Mouse (Mus musculus) olfactory bulb, adult 2 months (tissue): Measurements from ENCODE around the gene Gm20671. TPM values are rescaled to one million over a fixed set of nuclear protein-coding genes. Genes with fewer than 3 reads are reported as not detected.

Experiments
- H3K27ac ChIP-seq: fragments of 200-500 bp; 2 replicates; pipeline ENCODE4 v1.5.1; 2012; ENCODE audit warnings: low read depth, low read length; ENCODE audit not compliant: insufficient read depth
- H3K4me1 ChIP-seq: fragments of 200-500 bp; 2 replicates; pipeline ENCODE4 v1.6.1; 2012; ENCODE audit warnings: low read length; ENCODE audit not compliant: control insufficient read depth, insufficient read depth
- H3K4me3 ChIP-seq: fragments of 200-500 bp; 2 replicates; pipeline ENCODE4 v1.5.1; 2012; ENCODE audit warnings: mild to moderate bottlenecking, low read depth, low read length, moderate library complexity; ENCODE audit not compliant: insufficient read depth
- CTCF ChIP-seq: fragments of 200-500 bp; IDR thresholded peaks from 2 replicates; pipeline ENCODE4 v1.5.1; 2012; ENCODE audit warnings: low read depth, mild to moderate bottlenecking, low read length, moderate library complexity; ENCODE audit not compliant: insufficient read depth
- POLR2A ChIP-seq: fragments of 200-500 bp; IDR thresholded peaks from 2 replicates; pipeline ENCODE4 v1.6.1; 2012; ENCODE audit warnings: mild to moderate bottlenecking, low read depth, low read length, moderate library complexity; ENCODE audit not compliant: insufficient read depth
- WGBS: fragments of 180-500 bp; shearing (Covaris S2); methylation state at CpG from one replicate; pipeline ENCODE4 v1.1.7; 2018; 5-methylcytosine and 5-hydroxymethylcytosine counted together
- polyA plus RNA-seq: library from polyadenylated mRNA; stranded (reverse); fragments of >200 nt; gene quantifications from 2 replicates; pipeline ENCODE4 v1.2.4, GENCODE M21; 2012; ENCODE audit warnings: low replicate concordance; ENCODE audit not compliant: missing spikeins, insufficient read depth, insufficient read length

Gene Gm20671
- polyA plus RNA-seq, 1 experiment: not detected

GRCm38 (mm10) chr5:32712221-32713041 lies 114.5 kb downstream of the Gm20671 start:
- H3K27ac ChIP-seq: no peak overlapping the region
- H3K4me3 ChIP-seq: no peak overlapping the region
- 62% methylated on average over 4 of the region's 4 CpGs for WGBS
- H3K4me1 ChIP-seq: no peaks in the 10 kb centered on the region
- TF ChIP-seq CTCF (no peak), POLR2A (no peak)

- Histone ChIP-seq H3K27ac (no peak overlapping the region), H3K4me1 (no peaks in the 10 kb centered on the region), H3K4me3 (no peak overlapping the region)
- TF ChIP-seq POLR2A (no peak), CTCF (no peak)
- 69% methylated on average over 5 of the region's 5 CpGs for WGBS
Measured at GRCm38 (mm10) chr5:32711485-32711884, 115.4 kb downstream of the Gm20671 start.

GRCm38 (mm10) chr5:32706226-32706780 lies 120.6 kb downstream of the Gm20671 start:
- Histone ChIP-seq H3K4me3 (no peak overlapping the region), H3K27ac (no peak overlapping the region), H3K4me1 (no peaks in the 10 kb centered on the region)
- WGBS: 74% methylated on average over 2 of the region's 2 CpGs
- TF ChIP-seq CTCF (no peak), POLR2A (no peak)

GRCm38 (mm10) chr5:32697208-32697867 lies 129.6 kb downstream of the Gm20671 start:
- no peak overlapping the region for H3K27ac ChIP-seq
- no peaks in the 10 kb centered on the region for H3K4me1 ChIP-seq
- TF ChIP-seq CTCF (no peak), POLR2A (no peak)
- 80% methylated on average over 5 of the region's 5 CpGs for WGBS
- no peak overlapping the region for H3K4me3 ChIP-seq

GRCm38 (mm10) chr5:32693411-32693810 lies 133.5 kb downstream of the Gm20671 start:
- TF ChIP-seq POLR2A: no peak
- TF ChIP-seq CTCF: no peak
- Histone ChIP-seq H3K4me3 (no peak overlapping the region), H3K4me1 (no peaks in the 10 kb centered on the region), H3K27ac (no peak overlapping the region)
- WGBS: 60% methylated on average over 2 of the region's 2 CpGs

Other genes starting within 250 kb of the Gm20671 start
- gene Yes1, start 215.9 kb downstream of the Gm20671 start, polyA plus RNA-seq: not detected in 2 replicates
- gene Pisd, start 41.5 kb downstream of the Gm20671 start, polyA plus RNA-seq: not detected in 2 replicates
- not detected in 2 replicates for gene Prr14l, start 27.1 kb upstream of the Gm20671 start, polyA plus RNA-seq
- gene Depdc5, start 36.6 kb upstream of the Gm20671 start, polyA plus RNA-seq: 384 TPM in 1 of 2 replicates, not detected in the other
- gene Ywhah, start 191.7 kb upstream of the Gm20671 start, polyA plus RNA-seq: 1,490 TPM in 1 of 2 replicates, not detected in the other